Mouse (Mus musculus) cortical plate, adult 2 months (tissue): ENCODE measurements around the gene Lrig1. TPM values are rescaled to one million over a fixed set of nuclear protein-coding genes. Genes with fewer than 3 reads are reported as not detected.

Source experiments
- H3K27ac ChIP-seq: fragments of 200-500 bp; 2 replicates; pipeline ENCODE4 v1.5.1; 2012; ENCODE audit warnings: low read length, control low read depth, inconsistent platforms; ENCODE audit not compliant: insufficient read depth
- H3K4me1 ChIP-seq: fragments of 200-500 bp; 2 replicates; pipeline ENCODE4 v1.6.1; 2011; ENCODE audit warnings: low read length; ENCODE audit not compliant: control insufficient read depth, insufficient read depth
- H3K4me3 ChIP-seq: fragments of 200-500 bp; 2 replicates; pipeline ENCODE4 v1.5.1; 2011; ENCODE audit warnings: mild to moderate bottlenecking, low read length, control low read depth; ENCODE audit not compliant: insufficient read depth
- CTCF ChIP-seq: fragments of 200-500 bp; IDR thresholded peaks from 2 replicates; pipeline ENCODE4 v1.5.1; 2011; ENCODE audit warnings: mild to moderate bottlenecking, control low read depth, low read length; ENCODE audit not compliant: insufficient read depth; ENCODE audit errors: extremely low read depth
- POLR2A ChIP-seq: fragments of 200-500 bp; IDR thresholded peaks from 2 replicates; pipeline ENCODE4 v1.6.1; 2011; ENCODE audit warnings: mild to moderate bottlenecking, low read length, control low read depth; ENCODE audit not compliant: insufficient read depth; ENCODE audit errors: extremely low read depth
- polyA plus RNA-seq: library from polyadenylated mRNA; depleted of rRNA; stranded (reverse); fragments of >200 nt; gene quantifications from 2 replicates; pipeline ENCODE4 v1.2.3, GENCODE M21; 2012

The Lrig1 gene
- polyA plus RNA-seq, 1 experiment, result 19.7 TPM

DNA sequence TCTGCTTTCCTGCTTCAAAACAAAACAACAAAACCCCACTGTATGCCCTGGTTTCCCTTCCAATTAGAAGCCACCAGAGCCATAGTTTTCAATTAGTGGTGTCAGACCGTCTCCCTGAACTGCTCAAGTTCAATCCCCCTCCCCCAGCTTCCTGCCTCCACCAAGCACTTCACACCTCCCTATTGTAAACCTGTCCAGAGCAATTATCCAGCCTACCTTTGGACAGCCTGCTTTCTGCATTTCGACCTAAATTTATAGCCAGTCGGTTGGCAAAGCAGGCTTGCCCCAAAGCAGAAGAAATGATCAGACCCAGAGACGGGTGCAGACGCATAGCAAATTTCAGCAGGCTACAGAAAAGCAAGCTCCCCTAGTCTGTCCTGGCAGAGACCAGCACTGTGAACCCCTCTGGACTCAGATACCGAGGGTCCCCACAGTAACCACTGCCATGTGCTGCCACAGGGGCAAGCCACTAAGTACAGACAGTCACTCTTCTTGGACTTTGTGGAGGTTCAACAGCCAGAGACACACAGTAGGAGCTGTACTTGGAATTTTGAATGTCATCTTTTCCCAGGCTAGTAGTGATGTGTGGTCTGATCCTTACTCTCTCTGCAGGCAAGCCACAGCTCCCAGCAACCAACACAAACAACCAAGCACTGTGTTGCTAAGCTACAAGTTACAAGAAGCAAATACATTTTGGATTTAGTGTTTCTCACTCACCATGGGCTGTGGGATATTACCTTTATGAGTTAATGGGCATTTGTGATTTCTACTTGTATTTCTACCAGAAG is 21.4 kb downstream of the Lrig1 start:
- Histone ChIP-seq H3K27ac (no peak overlapping the region), H3K4me3 (no peak overlapping the region), H3K4me1 (0 out of 2 replicates have a peak, but pooled peaks cover 3% of the 10 kb centered on the region)
- TF ChIP-seq CTCF, result no peak
- TF ChIP-seq POLR2A, result no peak

DNA sequence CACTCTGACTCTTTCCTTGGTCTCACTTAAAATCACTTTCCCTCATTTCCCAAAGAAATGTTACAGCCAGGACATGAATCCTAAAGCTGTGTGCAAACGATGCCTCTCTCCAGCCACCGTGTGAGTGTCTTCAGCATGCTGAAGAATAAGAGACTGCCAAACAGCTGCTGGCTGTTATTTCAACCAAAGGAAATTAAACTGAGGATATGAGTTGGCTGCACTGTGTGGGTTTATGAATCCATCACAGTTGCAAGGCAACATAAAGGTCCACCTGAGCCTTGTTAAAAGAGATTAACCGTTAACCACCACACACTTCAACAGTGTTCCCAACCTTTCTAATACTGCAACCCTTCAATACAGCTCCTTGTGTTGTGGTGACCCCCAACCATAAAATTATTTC is 22.5 kb downstream of the Lrig1 start:
- Histone ChIP-seq H3K4me3 (no peak overlapping the region), H3K27ac (no peak overlapping the region), H3K4me1 (0 out of 2 replicates have a peak, but pooled peaks cover 3% of the 10 kb centered on the region)
- TF ChIP-seq CTCF, result no peak
- TF ChIP-seq POLR2A, result no peak

DNA sequence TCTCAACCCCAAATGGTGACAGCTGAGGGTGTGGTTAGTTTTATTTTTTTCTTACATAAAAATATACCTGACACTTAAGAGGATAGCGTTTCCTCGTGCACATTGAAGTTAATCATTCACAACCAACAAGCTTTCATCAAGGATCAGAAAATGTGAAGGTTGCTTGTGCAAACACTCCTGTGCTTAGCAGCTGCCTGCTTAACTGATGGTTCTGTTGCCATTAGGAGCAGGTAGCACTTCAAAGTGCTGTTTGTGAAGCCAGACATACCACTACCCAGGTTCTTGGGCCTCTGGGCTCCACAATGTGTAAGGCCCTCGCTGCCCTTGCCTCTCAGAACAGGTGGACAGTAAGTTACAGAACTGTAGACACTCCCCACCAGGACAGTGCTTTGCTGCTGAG is 23.1 kb downstream of the Lrig1 start:
- TF ChIP-seq CTCF (no peak), POLR2A (no peak)
- 0 out of 2 replicates have a peak, but pooled peaks cover 3% of the 10 kb centered on the region for H3K4me1 ChIP-seq
- H3K4me3 ChIP-seq, result no peak overlapping the region
- no peak overlapping the region for H3K27ac ChIP-seq

DNA sequence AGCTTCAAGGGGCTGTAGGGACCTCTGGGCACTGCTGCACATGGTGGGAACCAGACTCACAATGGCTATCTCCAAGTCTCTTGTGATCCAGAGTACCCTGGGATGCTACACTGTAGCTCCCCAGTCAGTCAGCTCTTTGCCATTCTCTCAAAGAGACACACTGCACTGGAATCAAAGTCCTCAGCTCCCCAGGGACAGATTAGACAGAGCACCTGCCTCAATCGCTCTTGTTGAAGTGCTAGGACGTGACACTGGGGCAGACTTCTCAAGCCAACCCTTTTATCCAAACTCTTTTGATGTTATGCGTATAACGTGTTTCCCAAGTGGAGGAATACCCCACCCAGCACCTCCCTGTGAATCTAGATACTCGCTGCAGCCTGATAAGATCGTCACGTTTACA is 23.7 kb downstream of the Lrig1 start:
- TF ChIP-seq CTCF (no peak), POLR2A (no peak)
- H3K4me3 ChIP-seq, result no peak overlapping the region

DNA sequence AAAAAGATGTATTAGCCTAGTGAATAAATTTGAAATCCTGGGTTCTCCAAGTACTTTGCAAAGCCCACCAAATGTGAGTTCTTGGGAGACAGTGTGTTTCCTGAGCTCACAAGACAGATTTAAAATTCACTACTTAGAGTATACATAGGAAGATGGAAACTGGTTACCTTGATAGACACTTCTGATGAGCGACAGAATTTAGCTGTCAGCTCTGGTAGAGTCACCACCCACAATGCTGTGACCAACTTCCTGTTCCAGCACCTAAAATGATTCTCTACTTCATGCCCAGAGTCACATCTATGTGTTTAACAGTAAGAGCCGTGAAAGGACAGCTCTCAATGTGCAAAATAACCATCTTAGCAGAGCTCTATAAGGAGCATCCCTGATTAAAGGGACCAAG is 27.5 kb downstream of the Lrig1 start:
- Histone ChIP-seq H3K4me3 (no peak overlapping the region), H3K27ac (no peak overlapping the region), H3K4me1 (0 out of 2 replicates have a peak, but pooled peaks cover 2% of the 10 kb centered on the region)
- TF ChIP-seq CTCF (no peak), POLR2A (no peak)

More for the DNA sequence above, 23.7 kb downstream of the Lrig1 start:
- Histone ChIP-seq H3K4me1 (0 out of 2 replicates have a peak, but pooled peaks cover 3% of the 10 kb centered on the region), H3K27ac (no peak overlapping the region)

DNA sequence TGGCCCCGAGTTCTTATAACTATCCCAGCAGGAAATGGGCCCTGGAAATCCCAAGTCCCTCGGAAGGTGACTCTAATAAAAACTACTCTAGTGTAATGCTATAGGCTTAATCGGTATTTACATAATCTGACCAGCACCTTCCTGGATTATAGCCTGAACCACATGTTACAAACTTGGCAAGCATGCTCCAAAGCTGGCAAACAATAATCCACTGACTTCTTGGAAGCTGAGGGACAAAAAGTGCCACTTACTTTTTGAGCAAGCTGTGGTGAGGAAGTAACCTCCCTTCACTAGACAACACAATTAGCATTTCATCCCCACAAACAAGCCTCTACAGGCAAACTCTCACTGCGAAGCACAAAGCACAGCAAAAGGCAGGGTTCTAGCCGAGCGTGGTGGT is 30.6 kb downstream of the Lrig1 start:
- TF ChIP-seq POLR2A (no peak), CTCF (no peak)
- no peak overlapping the region for H3K4me3 ChIP-seq
- H3K4me1 ChIP-seq, result no peaks in the 10 kb centered on the region
- H3K27ac ChIP-seq, result no peak overlapping the region

DNA sequence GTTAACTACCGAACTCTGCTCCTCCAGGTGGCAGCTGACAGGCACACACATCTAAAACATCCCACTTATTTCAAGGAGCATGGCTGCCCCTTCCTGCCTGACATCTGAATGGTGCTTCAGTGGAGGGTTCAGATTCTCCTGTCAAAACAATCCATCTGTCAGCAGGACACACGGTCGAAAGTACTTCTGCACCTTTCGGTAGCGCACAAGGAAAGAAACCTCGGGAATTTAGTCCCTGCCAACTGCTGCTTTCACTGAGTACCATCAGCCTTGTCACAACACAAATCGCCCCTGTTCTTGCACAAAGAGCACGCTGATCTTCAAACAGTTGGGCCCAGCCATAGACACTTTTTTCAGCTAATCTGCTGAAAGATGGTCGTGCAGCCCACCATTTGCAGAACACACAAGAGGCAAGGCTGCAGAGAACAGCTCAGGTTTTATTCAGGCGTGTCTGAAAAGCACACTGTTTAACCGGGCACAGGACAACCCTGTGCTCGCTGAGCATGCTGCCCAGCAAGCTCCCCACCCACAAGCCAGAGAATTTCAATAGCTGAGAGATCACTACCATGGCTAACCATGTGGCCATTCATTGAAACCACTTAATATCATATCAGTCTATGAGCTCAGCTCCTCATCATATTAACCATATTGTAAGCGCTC is 31.6 kb downstream of the Lrig1 start:
- no peak overlapping the region for H3K4me3 ChIP-seq
- no peaks in the 10 kb centered on the region for H3K4me1 ChIP-seq
- TF ChIP-seq POLR2A, result no peak
- no peak for TF ChIP-seq CTCF
- no peak overlapping the region for H3K27ac ChIP-seq

DNA sequence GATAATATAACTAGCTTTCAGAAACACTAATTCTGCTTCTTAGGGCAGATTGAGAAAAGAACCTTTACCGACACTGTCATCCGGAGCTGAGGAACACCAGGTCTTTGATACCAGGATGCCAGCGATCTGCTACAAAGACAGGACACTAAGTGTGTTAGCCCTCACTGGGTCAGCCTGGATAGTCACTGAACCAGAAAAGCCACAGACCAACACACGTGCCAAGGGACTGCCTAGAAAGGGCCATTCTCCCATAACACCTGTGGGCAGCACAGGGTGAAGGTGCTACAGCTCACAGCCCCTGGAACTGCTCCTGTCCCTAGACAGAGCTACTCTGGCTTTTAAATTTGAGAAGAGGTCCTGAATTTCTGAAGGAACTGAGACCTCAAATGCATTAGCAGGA is 32.8 kb downstream of the Lrig1 start:
- Histone ChIP-seq H3K4me1 (no peaks in the 10 kb centered on the region), H3K27ac (no peak overlapping the region), H3K4me3 (no peak overlapping the region)
- TF ChIP-seq CTCF, result no peak
- TF ChIP-seq POLR2A, result no peak

DNA sequence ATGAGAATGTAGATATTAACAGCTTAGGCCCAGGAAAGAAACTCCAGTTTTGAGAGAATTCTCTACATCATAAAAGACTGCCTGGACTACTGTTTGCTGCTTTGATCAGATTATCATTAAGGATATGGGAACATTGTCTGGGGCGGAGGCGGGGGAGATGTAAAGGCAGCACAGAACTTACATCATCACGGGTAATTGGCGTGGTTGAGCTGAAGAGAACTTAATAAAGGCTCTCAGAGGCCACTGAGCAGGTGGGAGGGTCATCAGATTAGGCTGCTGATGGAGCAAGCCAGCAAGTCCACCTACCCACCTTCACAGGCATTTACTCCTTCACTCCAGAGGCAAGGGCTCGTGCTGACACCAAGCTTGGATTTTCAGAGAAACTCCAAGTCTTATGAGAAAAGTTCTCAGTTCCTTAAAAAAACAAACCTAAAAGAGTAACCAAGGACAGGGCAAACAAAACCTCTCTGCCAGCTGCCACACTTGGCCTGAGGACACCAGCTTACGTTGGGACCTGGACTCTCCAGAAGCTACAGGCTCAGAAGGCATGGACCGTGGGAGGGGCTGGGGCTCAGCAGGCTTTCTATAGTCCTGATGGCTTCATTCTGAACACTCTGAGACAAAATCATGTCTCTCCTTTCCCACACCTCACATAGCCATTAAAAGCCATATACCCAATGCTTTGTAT is 33.4 kb downstream of the Lrig1 start:
- Histone ChIP-seq H3K4me1 (no peaks in the 10 kb centered on the region), H3K27ac (no peak overlapping the region), H3K4me3 (no peak overlapping the region)
- no peak for TF ChIP-seq CTCF
- TF ChIP-seq POLR2A, result no peak
